ENCODE assay signal across 18 mouse cellular contexts in the genomic region with DNA sequence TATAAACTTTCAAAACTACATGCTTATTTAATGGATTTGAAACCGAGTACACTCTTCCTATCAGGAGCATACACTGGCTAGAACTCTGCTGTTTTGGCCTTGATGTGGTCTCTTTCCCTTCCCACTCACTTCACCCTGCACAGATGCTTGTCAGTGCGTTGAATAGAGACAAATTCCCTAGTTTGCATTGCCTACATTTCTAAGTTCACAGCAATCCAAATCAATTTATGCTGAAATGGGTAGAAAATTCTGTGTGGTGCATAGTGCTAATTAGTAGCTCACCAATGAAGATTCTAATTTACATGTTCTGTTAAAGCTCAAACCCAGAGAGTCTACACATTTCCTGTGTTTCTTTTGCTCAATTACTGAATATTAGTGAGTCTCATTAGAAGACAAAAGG.
"Had no signal": no experiment of that assay in that cellular context is flagged by ENCODE, and none has a peak within 500 bp of the region (broad histone marks: within the 10 kb centered on the region; RNA-seq: fewer than 3 reads in every experiment).

No protein-coding gene starts in this region.

- H3K27me3 ChIP-seq: liver, embryonic 13.5 days; midbrain, embryonic 12.5 days; midbrain, embryonic 15.5 days; neural tube, embryonic 12.5 days; neural tube, embryonic 15.5 days had no signal

- ATAC-seq: midbrain, embryonic 15.5 days had no signal

- DNase-seq: kidney, postnatal 25 days; liver, embryonic 13.5 days; lung, adult 2 months; lung, postnatal 14 days; lung, postnatal 4 days; right cerebral cortex, adult 18-20 months; right cerebral cortex, postnatal 14 days; right cerebral cortex, postnatal 4 days; thymus, adult 2 months; thymus, postnatal 14 days; thymus, postnatal 4 days had no signal

- H3K4me1 ChIP-seq: liver, embryonic 13.5 days; midbrain, embryonic 12.5 days; midbrain, embryonic 15.5 days; neural tube, embryonic 12.5 days; neural tube, embryonic 15.5 days had no signal

- H3K4me3 ChIP-seq: left cerebral cortex, adult 2 months; liver, embryonic 13.5 days; midbrain, embryonic 12.5 days; midbrain, embryonic 15.5 days; neural tube, embryonic 12.5 days; neural tube, embryonic 15.5 days had no signal

- H3K36me3 ChIP-seq: liver, embryonic 13.5 days; midbrain, embryonic 12.5 days; midbrain, embryonic 15.5 days; neural tube, embryonic 12.5 days; neural tube, embryonic 15.5 days had no signal

- H3K4me2 ChIP-seq: liver, embryonic 13.5 days; midbrain, embryonic 12.5 days; midbrain, embryonic 15.5 days; neural tube, embryonic 12.5 days; neural tube, embryonic 15.5 days had no signal

- H3K27ac ChIP-seq: kidney, postnatal 0 days; left cerebral cortex, adult 2 months; liver, embryonic 13.5 days; midbrain, embryonic 12.5 days; midbrain, embryonic 15.5 days; neural tube, embryonic 12.5 days; neural tube, embryonic 15.5 days; stomach, postnatal 0 days had no signal

- H3K9ac ChIP-seq: liver, embryonic 13.5 days; midbrain, embryonic 12.5 days; midbrain, embryonic 15.5 days; neural tube, embryonic 12.5 days; neural tube, embryonic 15.5 days had no signal

- H3K9me3 ChIP-seq: liver, embryonic 13.5 days; midbrain, embryonic 12.5 days; midbrain, embryonic 15.5 days; neural tube, embryonic 12.5 days; neural tube, embryonic 15.5 days had no signal
